Mouse (Mus musculus): Measurements from ENCODE around the gene Tas2r105.
A peak's percentile ranks its signal among the peaks of the same experiment; 100 is the strongest.

Gene Tas2r105

GRCm38 (mm10) chr6:131687395-131687794, at the start of gene Tas2r105:
Tas2r105 (minus strand) TSS chr6:131687495.
- H3K4me3 ChIP-seq (replicated peaks; ENCODE audit: low read length): no peak within 1 kb of the TSS
- H3K36me3 ChIP-seq (ENCODE audit: insufficient read depth, low read length): no peaks in the 10 kb centered on the region
- H3K4me1 ChIP-seq (replicated peaks; ENCODE audit: low read depth, low read length): no peaks in the 10 kb centered on the region
- no peaks in the 10 kb centered on the region for H3K9me3 ChIP-seq (ENCODE audit: low read length)
- no peaks in the 10 kb centered on the region for H3K27me3 ChIP-seq (ENCODE audit: insufficient read depth, low read length)
- TF ChIP-seq NANOG (IDR thresholded peaks at IDR 0.05; ENCODE audit: borderline replicate concordance, low read length) (no peak), POU5F1 (IDR thresholded peaks at IDR 0.05; ENCODE audit: borderline replicate concordance, low read length) (no peak), CTCF (conservative IDR thresholded peaks at IDR 0.05; ENCODE audit: low read length) (no peak)

GRCm38 (mm10) chr6:131712803-131713202, 25.5 kb upstream of the Tas2r105 start:
- Histone ChIP-seq H3K4me1 (replicated peaks; ENCODE audit: low read depth, low read length) (no peaks in the 10 kb centered on the region), H3K4me3 (replicated peaks; ENCODE audit: low read length) (no peak overlapping the region), H3K36me3 (ENCODE audit: insufficient read depth, low read length) (no peaks in the 10 kb centered on the region), H3K9me3 (ENCODE audit: low read length) (peaks cover 10% of the 10 kb centered on the region), H3K27me3 (ENCODE audit: insufficient read depth, low read length) (no peaks in the 10 kb centered on the region)
- TF ChIP-seq POU5F1 (IDR thresholded peaks at IDR 0.05; ENCODE audit: borderline replicate concordance, low read length) (no peak), NANOG (IDR thresholded peaks at IDR 0.05; ENCODE audit: borderline replicate concordance, low read length) (no peak), CTCF (conservative IDR thresholded peaks at IDR 0.05; ENCODE audit: low read length) (peak; percentile 80)

GRCm38 (mm10) chr6:131689963-131690362, 2.7 kb upstream of the Tas2r105 start, which contains the start of gene Tas2r114:
Tas2r114 (minus strand) TSS chr6:131690063.
- no peaks in the 10 kb centered on the region for H3K27me3 ChIP-seq (ENCODE audit: insufficient read depth, low read length)
- H3K4me1 ChIP-seq (replicated peaks; ENCODE audit: low read depth, low read length): no peaks in the 10 kb centered on the region
- no peaks in the 10 kb centered on the region for H3K9me3 ChIP-seq (ENCODE audit: low read length)
- no peak within 1 kb of the TSS for H3K4me3 ChIP-seq (replicated peaks; ENCODE audit: low read length)
- TF ChIP-seq NANOG (IDR thresholded peaks at IDR 0.05; ENCODE audit: borderline replicate concordance, low read length) (no peak), POU5F1 (IDR thresholded peaks at IDR 0.05; ENCODE audit: borderline replicate concordance, low read length) (no peak), CTCF (conservative IDR thresholded peaks at IDR 0.05; ENCODE audit: low read length) (no peak)
- no peaks in the 10 kb centered on the region for H3K36me3 ChIP-seq (ENCODE audit: insufficient read depth, low read length)

- no peak within 1 kb of the TSS for H3K4me3 ChIP-seq (replicated peaks; ENCODE audit: low read length)
- no peaks in the 10 kb centered on the region for H3K36me3 ChIP-seq (ENCODE audit: insufficient read depth, low read length)
- H3K27me3 ChIP-seq (ENCODE audit: insufficient read depth, low read length): no peaks in the 10 kb centered on the region
- H3K4me1 ChIP-seq (replicated peaks; ENCODE audit: low read depth, low read length): no peaks in the 10 kb centered on the region
- H3K9me3 ChIP-seq (ENCODE audit: low read length): no peaks in the 10 kb centered on the region
- TF ChIP-seq NANOG (IDR thresholded peaks at IDR 0.05; ENCODE audit: borderline replicate concordance, low read length): no peak
- TF ChIP-seq CTCF (conservative IDR thresholded peaks at IDR 0.05; ENCODE audit: low read length): no peak
These were observed 1.7 kb downstream of the Tas2r105 start, which contains the start of gene Tas2r104 for GRCm38 (mm10) chr6:131685644-131686043. Tas2r104 (minus strand) TSS chr6:131685744.

GRCm38 (mm10) chr6:131678786-131679185, 8.5 kb downstream of the Tas2r105 start, which contains the start of gene Tas2r106:
Tas2r106 (minus strand) TSS chr6:131678886.
- TF ChIP-seq CTCF (conservative IDR thresholded peaks at IDR 0.05; ENCODE audit: low read length) (no peak), NANOG (IDR thresholded peaks at IDR 0.05; ENCODE audit: borderline replicate concordance, low read length) (no peak), POU5F1 (IDR thresholded peaks at IDR 0.05; ENCODE audit: borderline replicate concordance, low read length) (no peak)
- Histone ChIP-seq H3K4me3 (replicated peaks; ENCODE audit: low read length) (no peak within 1 kb of the TSS), H3K9me3 (ENCODE audit: low read length) (no peaks in the 10 kb centered on the region), H3K4me1 (replicated peaks; ENCODE audit: low read depth, low read length) (no peaks in the 10 kb centered on the region), H3K27me3 (ENCODE audit: insufficient read depth, low read length) (no peaks in the 10 kb centered on the region), H3K36me3 (ENCODE audit: insufficient read depth, low read length) (no peaks in the 10 kb centered on the region)

- Histone ChIP-seq H3K4me1 (replicated peaks; ENCODE audit: low read depth, low read length) (no peaks in the 10 kb centered on the region), H3K36me3 (ENCODE audit: insufficient read depth, low read length) (no peaks in the 10 kb centered on the region), H3K9me3 (ENCODE audit: low read length) (no peaks in the 10 kb centered on the region), H3K27me3 (ENCODE audit: insufficient read depth, low read length) (no peaks in the 10 kb centered on the region), H3K4me3 (replicated peaks; ENCODE audit: low read length) (no peak within 1 kb of the TSS)
- TF ChIP-seq CTCF (conservative IDR thresholded peaks at IDR 0.05; ENCODE audit: low read length): no peak
- TF ChIP-seq NANOG (IDR thresholded peaks at IDR 0.05; ENCODE audit: borderline replicate concordance, low read length): no peak
- no peak for TF ChIP-seq POU5F1 (IDR thresholded peaks at IDR 0.05; ENCODE audit: borderline replicate concordance, low read length)
These were observed 27.2 kb downstream of the Tas2r105 start, which contains the start of gene Tas2r107 for GRCm38 (mm10) chr6:131660049-131660448. Tas2r107 (minus strand) TSS chr6:131660149.
